In the genomic region with DNA sequence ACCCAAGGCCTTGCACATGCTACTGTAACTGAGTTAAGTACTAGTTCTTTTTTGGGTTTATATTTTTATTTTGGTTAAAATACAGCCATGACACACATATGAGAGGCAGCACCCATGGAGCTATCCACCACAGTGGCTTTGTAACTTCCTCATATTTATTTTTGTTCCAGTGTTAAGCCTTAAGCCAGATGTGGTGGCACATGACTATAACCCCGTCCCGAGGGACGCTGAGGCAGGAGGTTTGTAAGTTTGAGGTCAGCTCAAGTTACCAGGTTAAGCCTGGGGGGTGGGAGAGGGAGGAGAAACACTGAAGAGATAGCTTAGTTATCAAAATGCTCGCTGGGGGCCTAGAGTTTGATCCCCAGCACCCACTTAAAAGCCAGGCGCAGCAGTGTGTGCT, we compare ENCODE assay signal across 18 mouse cellular contexts. TPM values are rescaled to one million over a fixed set of nuclear protein-coding genes. Genes with fewer than 3 reads are reported as not detected.
A peak's percentile ranks its signal among the peaks of the same experiment; 100 is the strongest.
DNase-seq lines count a peak whose midpoint lies in the region; ATAC-seq and TF ChIP-seq lines count a peak whose summit lies in the region.
"Had no signal": no experiment of that assay in that cellular context is flagged by ENCODE, and none has a peak within 500 bp of the region (broad histone marks: within the 10 kb centered on the region; RNA-seq: fewer than 3 reads in every experiment).

No protein-coding gene starts in this region.

- H3K36me3 ChIP-seq in lung, postnatal 0 days (ENCODE audit: insufficient read depth, low read length) = no peaks in the 10 kb centered on the region
- H3K36me3 ChIP-seq: heart, embryonic 10.5 days; midbrain, embryonic 12.5 days had no signal

- no peak for TF ChIP-seq CTCF in lung, postnatal 0 days (IDR thresholded peaks at IDR 0.05)
- no peak for TF ChIP-seq CTCF in layer of hippocampus, adult 2 months (conservative IDR thresholded peaks at IDR 0.05)

- peak; percentile 26 for DNase-seq in lung, postnatal 0 days (ENCODE audit: low spot score)
- DNase-seq in lung, postnatal 4 days = no peak
- peak; percentile 11 for DNase-seq in T-cell, adult 2 months (ENCODE audit: low spot score)
- peak; percentile 78 to 86 for DNase-seq in spleen, postnatal 36 days (ENCODE audit: low spot score in 2 of 2)
- DNase-seq in layer of hippocampus, adult 2 months (ENCODE audit: low spot score in 2 of 2) = no peak
- DNase-seq in adrenal gland, postnatal 25 days = no peak
- no peak for DNase-seq in Muller cell, postnatal 12 days (ENCODE audit: inconsistent ontology term)
- DNase-seq: adrenal gland, adult 8-10 months; cerebellum, postnatal 10 days; forebrain, postnatal 0 days; gastrocnemius, postnatal 14 days; heart, postnatal 4 days; liver; thymus, postnatal 36 days had no signal

- H3K9ac ChIP-seq in lung, postnatal 0 days (replicated peaks; ENCODE audit: low read depth) = no peak overlapping the region
- H3K9ac ChIP-seq: forebrain, postnatal 0 days; midbrain, embryonic 12.5 days had no signal

- no peak overlapping the region for H3K4me2 ChIP-seq in lung, postnatal 0 days (replicated peaks; ENCODE audit: low read depth, low read length)
- H3K4me2 ChIP-seq: midbrain, embryonic 12.5 days had no signal

- no peak overlapping the region for H3K27ac ChIP-seq in lung, postnatal 0 days (ENCODE audit: low read length)
- H3K27ac ChIP-seq in layer of hippocampus, adult 2 months = no peak overlapping the region
- H3K27ac ChIP-seq: heart, embryonic 10.5 days; midbrain, embryonic 12.5 days had no signal

- WGBS in lung, postnatal 0 days = 63% methylated on average over 5 of the region's 5 CpGs

- H3K4me3 ChIP-seq in lung, postnatal 0 days (ENCODE audit: low read depth, low read length) = no peak overlapping the region
- no peak overlapping the region for H3K4me3 ChIP-seq in layer of hippocampus, adult 2 months
- H3K4me3 ChIP-seq: heart, embryonic 10.5 days; midbrain, embryonic 12.5 days had no signal

- no peaks in the 10 kb centered on the region for H3K27me3 ChIP-seq in lung, postnatal 0 days (replicated peaks; ENCODE audit: insufficient read depth, low read length)
- H3K27me3 ChIP-seq: midbrain, embryonic 12.5 days had no signal

- no peak for TF ChIP-seq EP300 in lung, postnatal 0 days (IDR thresholded peaks at IDR 0.05)

- H3K4me1 ChIP-seq in lung, postnatal 0 days (ENCODE audit: insufficient read depth, low read depth, low read length) = no peaks in the 10 kb centered on the region

- no peak for ATAC-seq in lung, postnatal 0 days
- 0 out of 2 replicates have a peak, but pooled peaks have one; percentile 19 for ATAC-seq in megakaryocyte, adult 5-6 weeks (ENCODE audit: poor library complexity, severe bottlenecking)
- ATAC-seq: forebrain, postnatal 0 days; inflammation-experienced regulatory T-cells, adult 6 months had no signal

- no peaks in the 10 kb centered on the region for H3K9me3 ChIP-seq in lung, postnatal 0 days (ENCODE audit: low read length)
- H3K9me3 ChIP-seq: heart, embryonic 10.5 days; midbrain, embryonic 12.5 days had no signal

RNA-seq across cellular contexts. Expression of a gene that starts 37.2 kb away (rescaled TPM):
- 9.9 and 12.8 TPM in 2 replicates for polyA plus RNA-seq in lung, postnatal 0 days (2015; fragmentation: Nextera tagmentation; extraction: Ambion mirVana)
- total RNA-seq in megakaryocyte, adult 5-6 weeks (2015) = 204 and 205 TPM in 2 replicates
- total RNA-seq in megakaryocyte, adult 5-6 weeks (2017) = 85.5 and 116 TPM in 2 replicates
- total RNA-seq in layer of hippocampus, adult 2 months (2021) = 10 to 100 TPM; 13.9 to 14.0 TPM
- total RNA-seq in adrenal gland, postnatal 25 days (2021) = 28.3 and 32.4 TPM in 2 replicates

RNA-seq across cellular contexts. Expression of a gene that starts 43.8 kb away (rescaled TPM):
- polyA plus RNA-seq in lung, postnatal 0 days (2015; fragmentation: Nextera tagmentation; extraction: Ambion mirVana) = 3,752 and 3,783 TPM in 2 replicates
- total RNA-seq in megakaryocyte, adult 5-6 weeks (2015) = 1,271 and 1,296 TPM in 2 replicates
- total RNA-seq in megakaryocyte, adult 5-6 weeks (2017) = 513 and 615 TPM in 2 replicates
- 1,000 to 10,000 TPM; 3,170 to 3,409 TPM for total RNA-seq in layer of hippocampus, adult 2 months (2021)
- total RNA-seq in adrenal gland, postnatal 25 days (2021) = 2,505 and 2,798 TPM in 2 replicates

Comparison
In these comparisons a context has a peak if more than half of its experiments do, and no peak if none do; other contexts are left out.
1. DNase-seq: peak in lung, postnatal 0 days (single experiment), T-cell, adult 2 months (single experiment) and spleen, postnatal 36 days (2 of 2); none in lung, postnatal 4 days (0 of 2), layer of hippocampus, adult 2 months (0 of 2), adrenal gland, postnatal 25 days (single experiment) and Muller cell, postnatal 12 days (single experiment).